Mouse (Mus musculus) thymus, adult 18-20 months (tissue): ENCODE results near the gene Rps21.

Source experiments
- DNase-seq, 2 experiments: peaks; one replicate each; pipeline ENCODE4 v3.0.0; 2022; ENCODE audit warnings: mixed read lengths in 2 of 2

The Rps21 gene

DNA sequence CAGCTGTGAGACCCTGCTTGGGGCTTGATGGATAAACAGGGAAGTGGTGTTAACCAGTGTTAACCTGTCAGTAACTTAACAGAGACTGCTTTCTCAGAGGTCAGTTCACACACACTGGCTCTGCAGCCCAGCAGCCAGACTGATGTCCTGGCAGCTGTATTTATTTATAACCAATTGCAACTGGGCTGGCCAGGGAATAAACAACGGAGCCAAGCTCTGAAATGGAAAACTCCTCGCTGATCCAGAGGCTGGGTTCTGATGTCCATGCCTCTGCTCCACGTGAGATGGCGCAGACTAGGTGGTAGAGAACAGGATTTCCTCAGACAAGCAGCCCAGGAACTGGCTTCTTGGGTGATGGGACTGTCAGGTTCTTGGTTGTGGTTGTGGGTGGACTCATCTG, 34.8 kb downstream of the Rps21 start:
- no peak for DNase-seq

DNA sequence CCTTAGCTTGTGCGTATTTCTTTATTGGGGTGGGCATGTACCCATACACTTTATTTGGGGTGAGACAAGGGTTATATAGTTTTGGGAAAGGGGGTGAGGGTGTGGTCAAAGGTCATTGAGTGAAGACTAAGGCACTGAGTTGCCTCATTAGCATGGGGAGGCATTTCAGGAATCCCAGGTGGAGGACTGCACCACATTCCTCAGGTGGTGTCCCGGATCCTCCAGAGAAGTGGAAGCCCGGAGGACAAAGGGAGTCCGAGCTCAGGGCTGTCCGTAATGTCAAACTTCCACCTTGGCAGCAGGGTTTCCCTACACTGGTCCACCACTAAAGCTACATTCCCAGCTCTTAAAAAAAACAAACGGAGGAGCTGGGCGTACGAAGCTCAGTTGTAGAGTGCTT, 35.7 kb downstream of the Rps21 start:
- DNase-seq: no peak

- no peak for DNase-seq
Measured at GRCm38 (mm10) chr2:180300252-180300651, 43.1 kb downstream of the Rps21 start.

DNA sequence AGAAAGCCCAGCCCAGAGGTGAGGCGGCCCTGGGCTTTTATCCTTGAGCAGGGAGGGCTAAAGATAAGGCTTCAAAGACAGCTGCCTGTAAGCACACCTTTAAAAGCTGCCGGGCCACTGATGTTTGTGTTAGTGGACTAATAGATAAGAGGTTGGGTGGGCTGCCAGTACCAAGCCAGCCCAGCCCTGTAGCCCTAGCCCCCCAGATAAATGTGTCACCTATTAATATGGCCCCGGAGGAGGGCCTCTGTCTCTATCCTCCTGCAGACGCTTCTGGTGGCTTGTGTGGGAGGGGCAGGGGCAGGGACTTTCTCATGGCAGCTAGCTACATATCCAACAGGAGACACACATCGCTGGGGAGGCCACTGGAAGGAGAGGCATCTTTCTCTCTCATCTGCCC, 43.6 kb downstream of the Rps21 start:
- no peak for DNase-seq

DNA sequence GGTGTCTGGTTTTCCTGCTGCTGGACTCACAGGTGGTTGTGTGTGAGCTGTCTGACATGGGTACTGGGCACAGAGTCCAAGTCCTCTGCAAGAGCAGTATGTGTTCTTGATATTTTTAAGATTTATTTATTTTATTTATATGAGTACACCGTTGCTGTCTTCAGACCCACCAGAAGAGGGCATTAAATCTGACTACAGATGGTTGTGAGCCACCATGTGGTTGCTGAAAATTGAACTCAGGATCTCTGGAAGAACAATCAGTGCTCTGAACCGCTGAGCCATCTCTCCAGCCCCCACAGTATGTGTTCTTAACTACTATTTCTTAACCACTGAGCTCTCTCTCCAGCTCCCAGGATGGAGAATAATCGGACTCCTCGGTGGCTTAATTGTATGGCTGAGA, 45.0 kb downstream of the Rps21 start:
- DNase-seq: no peak

DNA sequence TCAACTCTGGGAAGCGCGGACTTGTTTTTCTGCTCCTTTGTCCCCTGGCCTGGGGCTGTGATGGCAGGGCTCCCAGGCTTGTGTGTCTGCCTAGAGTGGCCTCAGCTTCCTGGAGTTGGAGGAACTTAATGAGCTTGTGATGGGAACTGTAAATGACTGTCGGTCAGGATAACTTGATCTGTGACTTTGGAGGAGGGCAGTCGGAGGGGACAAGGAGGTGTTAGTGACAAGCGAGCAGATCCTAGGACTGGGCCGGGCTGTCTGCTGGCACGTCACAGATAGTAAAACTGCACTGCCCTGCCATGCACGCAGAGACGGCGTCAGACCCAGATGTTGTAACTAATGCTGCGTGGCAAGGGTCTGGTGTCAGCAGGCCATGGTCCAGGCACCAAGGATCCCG, 46.3 kb downstream of the Rps21 start:
- DNase-seq: no peak

DNA sequence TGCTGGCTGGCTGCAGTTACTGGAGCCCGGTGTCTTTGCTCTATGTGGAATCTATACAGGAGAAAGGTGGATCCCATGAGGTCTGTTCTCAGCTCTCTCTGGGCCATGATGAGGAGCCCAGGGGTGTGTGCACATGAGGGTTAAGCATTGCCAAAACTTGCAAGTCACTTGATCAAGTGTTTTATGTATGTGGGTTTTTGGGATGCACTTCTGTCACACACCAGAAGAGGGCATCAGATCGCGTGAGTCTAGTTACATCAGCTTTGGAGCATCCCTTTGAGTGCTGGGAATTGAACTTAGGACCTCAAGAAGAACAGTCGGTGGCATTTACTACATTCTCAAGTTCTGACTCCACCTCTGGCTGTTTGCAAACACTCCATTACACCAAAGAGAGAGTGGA, 47.4 kb downstream of the Rps21 start:
- DNase-seq: no peak

DNA sequence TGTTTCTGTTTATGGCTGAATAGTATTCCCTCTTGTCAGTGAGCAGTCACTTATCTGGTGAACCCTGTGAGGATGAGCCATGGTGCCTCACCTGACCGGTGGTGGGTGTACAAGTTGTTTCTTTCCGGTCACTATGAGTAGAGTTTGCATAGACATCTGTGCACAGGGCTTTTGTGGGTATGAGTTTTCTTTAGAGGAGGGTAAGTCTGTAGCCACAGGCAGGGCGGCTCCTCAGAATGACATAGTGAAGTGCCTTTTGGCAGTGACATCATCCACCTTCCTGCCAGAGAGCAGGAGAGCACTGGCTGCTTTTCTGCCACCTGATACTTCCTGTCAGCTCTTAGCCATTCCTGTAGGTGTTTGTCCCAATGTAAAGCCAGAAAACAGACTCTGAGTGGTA, 48.3 kb downstream of the Rps21 start:
- DNase-seq: no peak

GRCm38 (mm10) chr2:180306009-180306408, 48.8 kb downstream of the Rps21 start:
- DNase-seq: no peak

DNA sequence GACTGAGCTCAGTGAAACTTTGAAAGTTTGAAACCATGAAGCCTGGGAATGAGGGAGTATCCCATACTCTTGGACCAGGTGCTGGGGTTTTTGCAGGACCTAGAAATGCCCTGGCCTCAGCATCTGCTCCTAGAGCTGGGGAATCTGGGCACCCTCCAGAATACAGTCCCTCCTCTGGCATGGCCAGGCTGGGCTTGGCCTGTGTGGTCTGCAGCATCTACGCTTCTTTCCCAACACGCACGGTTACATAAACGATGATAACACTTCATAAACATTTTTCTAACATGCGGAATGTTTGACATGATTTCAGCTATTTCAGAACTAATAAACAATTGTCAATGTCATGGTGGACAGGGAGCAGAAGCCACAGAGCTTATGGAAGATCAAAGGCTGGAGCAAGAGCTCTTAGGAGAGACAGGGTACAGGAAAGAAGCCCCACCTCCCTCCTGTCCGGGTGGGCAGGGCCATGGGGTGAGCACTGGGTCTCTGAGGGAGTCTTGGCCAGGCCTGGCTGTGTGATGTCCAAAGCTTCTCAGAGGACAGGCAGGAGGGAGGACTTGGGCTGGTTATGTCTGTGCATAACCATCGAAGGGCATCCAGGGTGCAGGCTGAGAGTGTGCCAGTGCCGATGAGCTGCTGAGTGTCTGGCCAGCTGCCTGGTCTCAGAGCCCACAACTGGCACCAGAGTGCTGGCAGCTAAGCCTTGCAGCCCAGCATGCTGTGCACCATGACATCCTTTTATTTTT, 49.4 kb downstream of the Rps21 start:
- DNase-seq: no peak

DNA sequence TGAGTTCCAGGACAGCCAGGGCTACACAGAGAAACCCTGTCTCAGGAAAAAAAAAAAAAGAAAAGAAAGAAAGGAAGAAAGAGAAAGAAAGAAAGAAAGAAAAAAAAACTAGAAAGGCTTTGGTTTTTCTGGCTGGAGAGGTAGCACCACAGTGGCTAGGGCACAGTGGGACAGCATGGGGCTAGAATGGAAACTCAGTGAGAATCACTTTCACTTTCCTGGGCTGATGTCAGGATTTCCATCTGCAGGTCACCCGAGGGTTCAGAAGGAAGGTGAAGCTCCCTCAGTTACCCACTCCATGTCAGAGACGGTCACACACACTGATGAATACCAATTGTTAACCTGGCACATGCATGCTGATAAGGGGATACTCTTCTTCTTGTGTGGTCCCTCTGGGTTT, 50.5 kb downstream of the Rps21 start:
- no peak for DNase-seq
